Mouse (Mus musculus) megakaryocyte, embryonic 14.5 days (primary cell): ENCODE data around the gene Kirrel2.

Experiments
- FLI1 ChIP-seq: IDR thresholded peaks from 2 replicates; pipeline ENCODE4 v1.6.1; 2012; ENCODE audit warnings: low read length, inconsistent platforms, mixed read lengths
- GATA1 ChIP-seq: IDR thresholded peaks from 3 replicates; pipeline ENCODE4 v1.6.1; 2012; ENCODE audit warnings: mixed read lengths, low read length, inconsistent platforms, borderline replicate concordance

- TF ChIP-seq GATA1 (no peak), FLI1 (no peak)
These were observed 33.4 kb upstream of the Kirrel2 start for GRCm38 (mm10) chr7:30490957-30491307.
